Mouse (Mus musculus): Measurements from ENCODE around the gene Zfp346.

- TF ChIP-seq CTCF (conservative IDR thresholded peaks at IDR 0.05; ENCODE audit: low read length) (no peak), NANOG (IDR thresholded peaks at IDR 0.05; ENCODE audit: borderline replicate concordance, low read length) (no peak)
These were observed 62.0 kb downstream of the Zfp346 start for GRCm38 (mm10) chr13:55166806-55167725.

Measured in E14TG2a.4 (cell line).